Mouse (Mus musculus) limb, embryonic 15.5 days (tissue): ENCODE data around the gene Tmem238l. TPM values are rescaled to one million over a fixed set of nuclear protein-coding genes. Genes with fewer than 3 reads are reported as not detected.

Experiments
- ATAC-seq: fragments of 200-750 bp; cut with Nextera tagmentation; 2 replicates; pipeline ENCODE4 v1.8.0; 2017; ENCODE audit warnings: low read depth, moderate TSS enrichment; ENCODE audit not compliant: insufficient number of reproducible peaks, low FRiP score, low TSS enrichment
- H3K27ac ChIP-seq: fragments of 300-500 bp; sonication (generic); 2 replicates; pipeline ENCODE4 v1.5.1; 2015; ENCODE audit warnings: moderate library complexity, mild to moderate bottlenecking, inconsistent platforms
- H3K27me3 ChIP-seq: fragments of 300-500 bp; sonication (generic); 2 replicates; pipeline ENCODE4 v1.6.1; 2015; ENCODE audit warnings: inconsistent platforms
- H3K36me3 ChIP-seq: fragments of 300-500 bp; sonication (generic); 2 replicates; pipeline ENCODE4 v1.6.1; 2015; ENCODE audit warnings: inconsistent platforms
- H3K4me1 ChIP-seq: fragments of 300-500 bp; sonication (generic); 2 replicates; pipeline ENCODE4 v1.6.1; 2015; ENCODE audit warnings: inconsistent platforms
- H3K4me2 ChIP-seq: fragments of 300-500 bp; sonication (generic); 2 replicates; pipeline ENCODE4 v1.6.1; 2015; ENCODE audit warnings: mild to moderate bottlenecking, inconsistent platforms
- H3K4me3 ChIP-seq: fragments of 300-500 bp; sonication (generic); 2 replicates; pipeline ENCODE4 v1.5.1; 2015; ENCODE audit warnings: mild to moderate bottlenecking, inconsistent platforms
- H3K9ac ChIP-seq: fragments of 300-500 bp; sonication (generic); 2 replicates; pipeline ENCODE4 v1.6.1; 2015; ENCODE audit warnings: inconsistent platforms
- H3K9me3 ChIP-seq: fragments of 300-500 bp; sonication (generic); 2 replicates; pipeline ENCODE4 v1.6.1; 2016; ENCODE audit warnings: inconsistent platforms
- WGBS: fragments of 180-500 bp; shearing (Covaris S2); methylation state at CpG from one replicate; pipeline ENCODE4 v1.1.7; 2015; 5-methylcytosine and 5-hydroxymethylcytosine counted together
- polyA plus RNA-seq: library from polyadenylated mRNA; unstranded; fragments of >200 nt; fragmentation: Nextera tagmentation; extraction: Ambion mirVana; gene quantifications from 2 replicates; pipeline ENCODE4 v1.2.1, GENCODE M21; 2015

Tmem238l gene
- polyA plus RNA-seq, 1 experiment from 2014 or later = 0.29 TPM

DNA sequence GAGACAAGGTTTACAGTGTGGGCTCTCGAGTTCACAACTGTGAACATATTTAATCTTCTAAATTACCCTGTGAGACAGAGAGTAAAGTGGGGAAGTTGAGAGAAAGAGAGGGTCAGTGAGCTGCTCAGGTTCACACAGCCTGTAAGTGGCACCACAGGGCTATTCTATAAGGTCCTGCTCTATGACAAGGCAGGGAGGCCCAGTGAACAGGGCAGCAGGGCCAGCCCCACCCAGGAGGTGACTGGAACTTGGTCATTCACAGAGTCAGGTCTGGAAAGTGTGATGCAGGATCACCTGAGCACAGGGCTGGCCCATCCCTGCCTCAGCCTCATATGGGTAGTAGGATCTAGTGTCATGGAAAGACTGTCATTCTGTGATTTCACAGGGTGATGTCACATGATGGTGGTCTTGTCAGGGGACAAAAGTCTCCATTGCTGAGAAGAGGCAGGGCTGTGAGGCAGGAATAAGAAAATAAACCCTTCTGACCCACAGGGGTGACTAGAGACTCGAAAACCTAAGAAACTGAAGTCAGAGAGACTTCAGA, 11.1 kb upstream of the Tmem238l start:
- ATAC-seq = no peak
- Histone ChIP-seq H3K27ac (no peak overlapping the region), H3K9me3 (no peaks in the 10 kb centered on the region), H3K4me3 (no peak overlapping the region), H3K27me3 (no peaks in the 10 kb centered on the region), H3K9ac (no peak overlapping the region), H3K4me2 (no peak overlapping the region), H3K36me3 (no peaks in the 10 kb centered on the region), H3K4me1 (no peaks in the 10 kb centered on the region)
- WGBS = 53% methylated on average over 2 of the region's 2 CpGs

DNA sequence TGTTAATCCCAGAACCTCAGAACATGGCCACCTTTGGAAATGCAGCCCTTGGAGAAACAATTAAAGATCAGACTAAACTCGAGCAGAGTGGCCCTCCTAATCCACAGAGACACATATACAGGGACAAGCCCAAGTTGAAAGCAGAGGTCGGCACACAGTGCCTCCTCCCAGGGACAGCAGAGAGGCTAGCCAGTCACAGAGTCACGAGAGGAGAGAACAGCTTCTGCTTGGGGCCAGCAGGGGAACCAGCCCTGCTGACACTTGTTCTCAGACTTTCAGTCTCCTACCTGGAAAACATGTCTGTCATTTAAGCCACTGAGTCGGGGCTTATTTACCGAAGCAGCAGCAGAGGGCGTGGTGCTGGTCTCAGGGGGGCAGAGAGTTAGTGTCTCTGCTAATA, 9.9 kb upstream of the Tmem238l start:
- no peak overlapping the region for H3K4me2 ChIP-seq
- no peak for ATAC-seq
- no peak overlapping the region for H3K4me3 ChIP-seq
- H3K9ac ChIP-seq = no peak overlapping the region
- no peaks in the 10 kb centered on the region for H3K36me3 ChIP-seq
- H3K27ac ChIP-seq = no peak overlapping the region
- no peaks in the 10 kb centered on the region for H3K9me3 ChIP-seq
- WGBS = 68% methylated on average over 6 of the region's 6 CpGs
- H3K27me3 ChIP-seq = no peaks in the 10 kb centered on the region
- no peaks in the 10 kb centered on the region for H3K4me1 ChIP-seq

GRCm38 (mm10) chr11:66946922-66947321, 9.5 kb upstream of the Tmem238l start:
- Histone ChIP-seq H3K27ac (no peak overlapping the region), H3K36me3 (no peaks in the 10 kb centered on the region), H3K9ac (no peak overlapping the region), H3K4me2 (no peak overlapping the region), H3K9me3 (no peaks in the 10 kb centered on the region), H3K27me3 (no peaks in the 10 kb centered on the region), H3K4me1 (no peaks in the 10 kb centered on the region), H3K4me3 (no peak overlapping the region)
- ATAC-seq = no peak
- WGBS = 76% methylated on average over 6 of the region's 6 CpGs

- Histone ChIP-seq H3K4me2 (no peak overlapping the region), H3K9me3 (no peaks in the 10 kb centered on the region), H3K27me3 (no peaks in the 10 kb centered on the region), H3K4me3 (no peak overlapping the region), H3K36me3 (no peaks in the 10 kb centered on the region), H3K9ac (no peak overlapping the region), H3K4me1 (0 out of 2 replicates have a peak, but pooled peaks cover 2% of the 10 kb centered on the region), H3K27ac (no peak overlapping the region)
- WGBS = 47% methylated on average over 1 of the region's 1 CpGs
- ATAC-seq = no peak
These were observed 4.4 kb downstream of the Tmem238l start for GRCm38 (mm10) chr11:66960797-66961196.

GRCm38 (mm10) chr11:66961447-66962176, 5.2 kb downstream of the Tmem238l start:
- 77% methylated on average over 12 of the region's 12 CpGs for WGBS
- no peak for ATAC-seq
- H3K27me3 ChIP-seq = peaks cover under 1% of the 10 kb centered on the region; the same call in 1 of the 2 replicates

DNA sequence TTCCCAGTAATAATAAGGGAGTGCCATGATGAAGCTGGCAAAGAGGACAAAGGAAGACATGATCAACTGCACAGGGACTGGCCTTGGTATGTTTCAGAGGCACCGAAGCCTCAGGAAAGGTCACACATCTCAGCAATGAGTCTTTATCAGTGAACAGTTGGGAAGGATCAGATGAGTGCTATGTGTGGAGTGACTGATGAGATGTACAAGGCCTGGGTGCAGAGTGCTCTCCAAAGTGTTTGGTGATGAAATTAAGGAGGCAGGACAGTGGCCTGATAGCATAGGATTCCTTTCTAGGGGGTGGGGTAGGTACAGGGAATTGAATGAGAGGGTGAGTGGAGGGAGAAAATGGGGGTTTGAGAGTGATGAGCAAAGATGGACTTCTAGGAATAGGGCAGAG, 7.0 kb downstream of the Tmem238l start:
- no peaks in the 10 kb centered on the region for H3K9me3 ChIP-seq
- WGBS = 85% methylated on average over 1 of the region's 1 CpGs
- peaks cover 4% of the 10 kb centered on the region; the same call in 1 of the 2 replicates for H3K27me3 ChIP-seq
- H3K9ac ChIP-seq = no peak overlapping the region
- H3K27ac ChIP-seq = no peak overlapping the region
- no peaks in the 10 kb centered on the region for H3K36me3 ChIP-seq
- ATAC-seq = no peak
- H3K4me2 ChIP-seq = no peak overlapping the region
- H3K4me3 ChIP-seq = no peak overlapping the region
- H3K4me1 ChIP-seq = no peaks in the 10 kb centered on the region

More at GRCm38 (mm10) chr11:66961447-66962176, 5.2 kb downstream of the Tmem238l start:
- Histone ChIP-seq H3K4me2 (no peak overlapping the region), H3K27ac (no peak overlapping the region), H3K9me3 (no peaks in the 10 kb centered on the region), H3K9ac (no peak overlapping the region), H3K36me3 (no peaks in the 10 kb centered on the region), H3K4me3 (no peak overlapping the region), H3K4me1 (no peaks in the 10 kb centered on the region)

- no peaks in the 10 kb centered on the region for H3K36me3 ChIP-seq
- no peaks in the 10 kb centered on the region for H3K4me1 ChIP-seq
- no peak overlapping the region for H3K4me2 ChIP-seq
- ATAC-seq = no peak
- peaks cover 4% of the 10 kb centered on the region; the same call in 1 of the 2 replicates for H3K27me3 ChIP-seq
- no peak overlapping the region for H3K27ac ChIP-seq
- H3K4me3 ChIP-seq = no peak overlapping the region
- 19% methylated on average over 7 of the region's 7 CpGs for WGBS
- H3K9ac ChIP-seq = no peak overlapping the region
- H3K9me3 ChIP-seq = no peaks in the 10 kb centered on the region
These were observed 10.2 kb downstream of the Tmem238l start for GRCm38 (mm10) chr11:66966500-66967116.

DNA sequence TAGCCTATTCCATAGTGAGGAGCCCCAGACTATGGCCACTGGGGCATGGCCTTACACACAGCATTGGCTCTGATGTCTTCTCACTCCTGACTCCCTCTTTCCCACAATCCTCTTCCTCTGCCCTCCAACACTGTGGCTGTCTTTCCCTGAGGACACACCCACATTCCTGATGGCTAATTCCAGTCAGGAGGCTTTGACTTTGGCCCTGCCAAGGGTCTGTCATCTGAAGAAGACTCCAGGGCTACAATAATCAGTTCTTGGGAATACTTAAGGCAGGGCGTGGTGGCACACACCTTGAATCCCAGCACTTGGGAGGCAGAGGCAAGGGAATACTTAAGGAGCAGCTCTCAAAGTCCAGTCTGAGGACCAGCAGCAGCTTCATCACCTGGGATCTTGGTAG, 12.1 kb downstream of the Tmem238l start:
- peaks cover 4% of the 10 kb centered on the region; the same call in 1 of the 2 replicates for H3K27me3 ChIP-seq
- no peak overlapping the region for H3K9ac ChIP-seq
- no peak overlapping the region for H3K4me3 ChIP-seq
- H3K4me1 ChIP-seq = 0 out of 2 replicates have a peak, but pooled peaks cover 3% of the 10 kb centered on the region
- no peaks in the 10 kb centered on the region for H3K36me3 ChIP-seq
- no peaks in the 10 kb centered on the region for H3K9me3 ChIP-seq
- H3K4me2 ChIP-seq = no peak overlapping the region
- ATAC-seq = no peak
- WGBS = 83% methylated on average over 1 of the region's 1 CpGs
- no peak overlapping the region for H3K27ac ChIP-seq

DNA sequence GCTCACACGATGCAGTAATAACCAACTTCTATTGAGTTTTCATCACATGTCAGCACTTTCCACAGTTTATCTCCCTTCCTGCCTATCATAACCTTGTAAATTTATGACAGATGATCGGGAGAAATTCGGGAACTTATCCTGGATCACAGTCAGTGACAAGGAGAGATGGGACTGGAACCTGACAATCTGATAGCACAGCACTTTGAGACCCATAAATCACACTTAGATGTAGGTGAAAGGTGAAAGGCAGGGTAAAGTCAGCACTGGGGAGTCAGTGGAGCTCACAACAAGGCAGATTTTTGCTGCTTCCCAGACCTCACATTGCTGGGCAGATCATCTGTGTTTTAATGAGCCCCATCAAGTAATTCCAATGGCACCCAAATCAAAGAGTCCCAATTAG, 17.1 kb downstream of the Tmem238l start:
- Histone ChIP-seq H3K4me3 (no peak overlapping the region), H3K27ac (no peak overlapping the region), H3K9me3 (no peaks in the 10 kb centered on the region; the same call in 1 of the 2 replicates), H3K4me1 (0 out of 2 replicates have a peak, but pooled peaks cover 3% of the 10 kb centered on the region), H3K36me3 (no peaks in the 10 kb centered on the region), H3K9ac (no peak overlapping the region), H3K4me2 (no peak overlapping the region), H3K27me3 (no peaks in the 10 kb centered on the region)
- WGBS = 64% methylated on average over 3 of the region's 3 CpGs
- ATAC-seq = no peak

GRCm38 (mm10) chr11:66975606-66976330, 19.3 kb downstream of the Tmem238l start:
- Histone ChIP-seq H3K4me3 (no peak overlapping the region), H3K4me2 (no peak overlapping the region), H3K27ac (no peak overlapping the region), H3K27me3 (no peaks in the 10 kb centered on the region), H3K36me3 (no peaks in the 10 kb centered on the region), H3K4me1 (0 out of 2 replicates have a peak, but pooled peaks cover 3% of the 10 kb centered on the region), H3K9me3 (no peaks in the 10 kb centered on the region; the same call in 1 of the 2 replicates), H3K9ac (no peak overlapping the region)
- ATAC-seq = no peak
- WGBS = 91% methylated on average over 7 of the region's 7 CpGs

DNA sequence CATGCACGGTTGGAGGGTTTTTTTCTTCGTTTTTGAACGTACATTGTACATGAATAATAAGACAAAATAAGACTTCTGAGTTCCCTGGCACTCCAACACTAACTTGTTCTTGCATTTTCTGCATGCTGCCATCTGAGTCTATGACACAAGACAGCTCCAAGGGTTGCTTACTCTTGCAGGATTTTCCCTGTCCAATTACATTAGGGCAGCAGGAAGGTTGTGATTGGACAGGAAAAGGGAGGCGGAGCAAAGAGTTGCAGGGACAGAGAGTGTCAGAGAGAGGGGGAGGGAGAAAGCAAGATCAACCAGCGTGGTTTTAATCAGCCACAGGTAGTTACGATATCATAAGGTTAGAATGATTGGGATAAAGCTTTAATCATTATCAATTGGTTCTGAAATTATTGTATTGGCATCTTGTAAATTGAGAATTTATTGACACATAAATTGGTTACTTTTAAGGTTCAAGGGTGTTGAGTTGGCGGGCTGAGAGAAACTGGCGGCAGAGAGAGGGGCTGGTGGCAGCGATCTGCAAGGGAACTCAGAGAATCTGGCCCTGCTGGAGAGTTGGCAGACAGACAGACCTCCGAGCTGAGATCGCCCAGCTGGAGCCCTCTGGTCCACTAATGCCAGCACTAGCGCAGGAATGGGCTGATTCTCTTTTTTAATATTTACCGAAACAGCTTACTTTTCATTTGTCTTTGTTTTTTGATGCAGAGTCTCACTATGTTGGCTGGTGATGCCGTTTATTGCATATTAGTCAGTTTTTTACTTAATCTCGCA, 25.1 kb downstream of the Tmem238l start:
- 65% methylated on average over 15 of the region's 15 CpGs for WGBS
- H3K9me3 ChIP-seq = no peaks in the 10 kb centered on the region; the same call in 1 of the 2 replicates
- no peak overlapping the region for H3K9ac ChIP-seq
- H3K4me2 ChIP-seq = no peak overlapping the region
- no peaks in the 10 kb centered on the region for H3K36me3 ChIP-seq
- no peak for ATAC-seq
- H3K4me1 ChIP-seq = peaks cover 13% of the 10 kb centered on the region
- no peak overlapping the region for H3K4me3 ChIP-seq
- no peak overlapping the region for H3K27ac ChIP-seq
- no peaks in the 10 kb centered on the region for H3K27me3 ChIP-seq
